Mouse (Mus musculus) midbrain, embryonic 15.5 days (tissue): ENCODE measurements around the gene Git1. TPM values are rescaled to one million over a fixed set of nuclear protein-coding genes. Genes with fewer than 3 reads are reported as not detected.

Source experiments
- ATAC-seq: fragments of 200-750 bp; cut with Nextera tagmentation; replicated peaks from 2 replicates; pipeline ENCODE4 v1.8.0; 2017; ENCODE audit warnings: moderate TSS enrichment
- H3K27ac ChIP-seq: fragments of 300-500 bp; sonication (generic); 2 replicates; pipeline ENCODE4 v1.5.1; 2015; ENCODE audit warnings: mild to moderate bottlenecking, inconsistent platforms
- H3K27me3 ChIP-seq: fragments of 300-500 bp; sonication (generic); replicated peaks from 2 replicates; pipeline ENCODE4 v1.6.1; 2015; ENCODE audit warnings: inconsistent platforms
- H3K36me3 ChIP-seq: fragments of 300-500 bp; sonication (generic); replicated peaks from 2 replicates; pipeline ENCODE4 v1.6.1; 2015; ENCODE audit warnings: inconsistent platforms
- H3K4me1 ChIP-seq: fragments of 300-500 bp; sonication (generic); 2 replicates; pipeline ENCODE4 v1.6.1; 2015; ENCODE audit warnings: inconsistent platforms
- H3K4me2 ChIP-seq: fragments of 300-500 bp; sonication (generic); 2 replicates; pipeline ENCODE4 v1.6.1; 2015; ENCODE audit warnings: inconsistent platforms, mild to moderate bottlenecking, moderate library complexity
- H3K4me3 ChIP-seq: fragments of 300-500 bp; sonication (generic); 2 replicates; pipeline ENCODE4 v1.5.1; 2015; ENCODE audit warnings: mild to moderate bottlenecking, inconsistent platforms
- H3K9ac ChIP-seq: fragments of 300-500 bp; sonication (generic); 2 replicates; pipeline ENCODE4 v1.6.1; 2015; ENCODE audit warnings: mild to moderate bottlenecking, inconsistent platforms
- H3K9me3 ChIP-seq: fragments of 300-500 bp; sonication (generic); 2 replicates; pipeline ENCODE4 v1.6.1; 2016; ENCODE audit warnings: inconsistent platforms
- WGBS: fragments of 180-500 bp; shearing (Covaris S2); methylation state at CpG from one replicate; pipeline ENCODE4 v1.1.7; 2015; ENCODE audit warnings: mixed read lengths; 5-methylcytosine and 5-hydroxymethylcytosine counted together
- polyA plus RNA-seq: library from polyadenylated mRNA; unstranded; fragments of >200 nt; fragmentation: Nextera tagmentation; extraction: Ambion mirVana; gene quantifications from 2 replicates; pipeline ENCODE4 v1.2.1, GENCODE M21; 2015

Gene Git1
- polyA plus RNA-seq, 1 experiment from 2014 or later, result 19.0 TPM

- H3K36me3 ChIP-seq, result peaks cover 9% of the 10 kb centered on the region; the same call in 1 of the 2 replicates
- peak overlapping the region; percentile 97; the same call in 1 of the 2 replicates for H3K9ac ChIP-seq
- no peak overlapping the region for H3K27ac ChIP-seq
- no peaks in the 10 kb centered on the region for H3K27me3 ChIP-seq
- no peak overlapping the region for H3K4me3 ChIP-seq
- H3K4me1 ChIP-seq, result peaks cover 68% of the 10 kb centered on the region
- H3K4me2 ChIP-seq, result peak overlapping the region; percentile 94; the same call in 1 of the 2 replicates
- H3K9me3 ChIP-seq, result no peaks in the 10 kb centered on the region
- ATAC-seq, result no peak
Measured at GRCm38 (mm10) chr11:77495507-77495906, 2.1 kb downstream of the Git1 start.

DNA sequence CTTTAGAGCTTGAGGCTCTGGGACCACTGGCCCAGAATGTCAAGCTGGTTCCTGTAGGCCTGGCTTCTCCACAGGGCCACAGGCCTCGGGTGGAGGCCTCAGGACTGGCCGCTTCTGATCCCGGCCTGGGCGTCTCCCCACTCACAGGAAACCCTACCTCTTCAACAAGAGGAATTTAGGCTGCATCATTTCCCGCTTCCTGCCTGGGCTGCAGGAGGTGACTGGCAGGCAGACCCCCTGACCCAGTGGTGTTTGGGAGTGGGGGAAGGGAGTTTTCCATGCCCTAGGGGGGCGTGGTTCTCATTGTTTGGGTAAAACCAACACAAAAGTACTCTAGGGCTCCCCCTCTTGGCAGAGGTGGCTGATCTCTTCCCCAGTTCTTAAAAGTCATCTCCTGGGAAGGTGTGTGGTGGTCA lies 4.0 kb downstream of the Git1 start:
- peaks cover 60% of the 10 kb centered on the region for H3K4me1 ChIP-seq
- H3K9ac ChIP-seq, result no peak overlapping the region
- ATAC-seq, result no peak

DNA sequence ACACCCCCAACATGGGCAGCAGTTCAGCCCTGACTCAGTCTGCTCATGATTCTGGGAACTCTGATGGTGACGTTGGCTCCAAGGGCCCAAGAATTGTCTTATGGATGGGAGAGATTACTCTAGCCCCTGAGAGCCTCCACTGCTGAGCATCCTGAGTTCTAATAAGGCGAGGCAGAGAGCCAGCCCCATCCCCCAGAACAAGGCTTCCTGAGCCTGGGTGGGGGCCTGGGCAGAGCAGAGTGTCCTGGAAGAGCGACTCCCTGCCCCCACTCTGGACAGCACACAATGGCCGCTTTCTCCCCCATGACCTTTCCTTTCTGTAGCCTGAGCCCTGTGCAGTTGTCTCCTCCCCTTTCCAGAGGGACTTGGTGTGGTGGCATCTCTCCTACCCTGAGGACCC lies 4.5 kb downstream of the Git1 start:
- H3K9ac ChIP-seq, result no peak overlapping the region
- no peaks in the 10 kb centered on the region for H3K9me3 ChIP-seq
- ATAC-seq, result no peak
- no peaks in the 10 kb centered on the region for H3K27me3 ChIP-seq
- WGBS, result 28% methylated on average over 4 of the region's 4 CpGs
- H3K27ac ChIP-seq, result peak overlapping the region; percentile 23; the same call in 1 of the 2 replicates
- peaks cover 55% of the 10 kb centered on the region for H3K4me1 ChIP-seq
- H3K4me2 ChIP-seq, result no peak overlapping the region
- H3K4me3 ChIP-seq, result no peak overlapping the region
- H3K36me3 ChIP-seq, result peaks cover 14% of the 10 kb centered on the region

More for the DNA sequence above, 4.0 kb downstream of the Git1 start:
- Histone ChIP-seq H3K9me3 (no peaks in the 10 kb centered on the region), H3K4me3 (no peak overlapping the region), H3K36me3 (peaks cover 11% of the 10 kb centered on the region; the same call in 1 of the 2 replicates), H3K27ac (no peak overlapping the region), H3K4me2 (no peak overlapping the region), H3K27me3 (no peaks in the 10 kb centered on the region)
- WGBS, result 20% methylated on average over 6 of the region's 6 CpGs

DNA sequence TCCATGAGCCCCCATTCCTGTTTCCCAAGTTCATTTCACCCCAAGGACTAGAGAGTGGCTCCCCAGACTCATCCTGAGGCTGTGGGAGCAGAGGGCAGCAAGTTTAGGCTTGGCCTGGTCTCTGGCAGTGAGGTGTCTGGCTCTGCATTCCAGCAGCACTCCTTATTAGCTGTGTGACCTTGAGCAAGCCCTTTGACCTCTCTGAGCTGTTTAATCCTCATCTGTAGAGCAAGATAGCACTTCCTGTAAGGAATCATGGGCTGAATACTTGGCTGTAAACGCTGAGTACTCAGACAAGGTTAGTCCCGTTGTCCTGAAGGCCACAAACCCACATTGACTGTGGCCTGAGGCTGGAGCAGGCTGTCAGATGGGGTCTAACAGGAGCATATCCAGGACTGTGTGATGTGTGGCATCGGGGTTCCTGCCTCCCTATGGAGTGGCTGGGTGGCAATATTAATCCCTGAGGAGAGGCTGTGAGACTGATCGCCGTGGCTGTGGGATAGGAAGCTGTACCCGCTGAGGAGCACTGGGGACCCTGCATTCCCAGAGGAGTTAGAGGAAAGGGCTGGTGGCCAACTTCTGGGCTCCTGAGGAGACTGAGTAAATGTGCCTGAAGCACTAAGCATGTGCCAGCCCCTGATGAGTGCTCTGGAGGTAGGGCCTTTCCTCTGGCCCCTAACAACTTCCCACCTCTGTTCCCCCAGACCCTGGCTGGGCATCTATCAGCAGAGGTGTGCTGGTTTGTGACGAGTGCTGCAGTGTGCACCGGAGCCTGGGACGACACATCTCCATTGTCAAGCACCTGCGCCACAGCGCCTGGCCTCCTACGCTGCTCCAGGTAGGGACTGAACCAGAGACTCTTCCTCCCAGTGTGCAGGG lies 5.1 kb downstream of the Git1 start:
- H3K36me3 ChIP-seq, result peaks cover 20% of the 10 kb centered on the region
- no peak overlapping the region for H3K9ac ChIP-seq
- no peak for ATAC-seq
- no peak overlapping the region for H3K27ac ChIP-seq
- H3K9me3 ChIP-seq, result no peaks in the 10 kb centered on the region
- no peaks in the 10 kb centered on the region for H3K27me3 ChIP-seq
- no peak overlapping the region for H3K4me2 ChIP-seq
- 61% methylated on average over 12 of the region's 12 CpGs for WGBS
- no peak overlapping the region for H3K4me3 ChIP-seq
- peaks cover 54% of the 10 kb centered on the region for H3K4me1 ChIP-seq

DNA sequence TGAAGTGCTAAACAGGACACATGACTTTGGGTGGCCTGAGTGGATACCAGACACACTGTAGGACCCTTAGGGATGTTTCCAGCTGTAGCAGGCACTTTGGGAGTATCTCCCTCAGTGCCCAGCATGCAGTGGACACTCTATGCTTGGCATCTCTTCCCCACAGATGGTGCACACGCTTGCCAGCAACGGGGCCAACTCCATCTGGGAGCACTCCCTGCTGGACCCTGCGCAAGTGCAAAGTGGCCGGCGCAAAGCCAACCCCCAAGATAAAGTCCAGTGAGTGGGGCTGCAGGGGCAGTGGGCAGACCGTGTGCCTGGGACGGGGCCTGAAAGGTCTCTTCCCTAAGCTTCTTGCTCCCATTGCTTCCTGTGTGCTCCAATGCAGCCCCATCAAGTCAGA lies 6.0 kb downstream of the Git1 start:
- WGBS, result 88% methylated on average over 7 of the region's 7 CpGs
- Histone ChIP-seq H3K36me3 (peaks cover 29% of the 10 kb centered on the region), H3K27me3 (no peaks in the 10 kb centered on the region), H3K27ac (no peak overlapping the region), H3K9ac (no peak overlapping the region), H3K4me1 (peaks cover 49% of the 10 kb centered on the region), H3K9me3 (no peaks in the 10 kb centered on the region), H3K4me3 (no peak overlapping the region), H3K4me2 (no peak overlapping the region)
- ATAC-seq, result no peak

GRCm38 (mm10) chr11:77500361-77501325 lies 7.3 kb downstream of the Git1 start:
- Histone ChIP-seq H3K27me3 (no peaks in the 10 kb centered on the region), H3K4me3 (no peak overlapping the region), H3K27ac (no peak overlapping the region), H3K4me2 (no peak overlapping the region), H3K36me3 (peaks cover 41% of the 10 kb centered on the region), H3K4me1 (peaks cover 36% of the 10 kb centered on the region), H3K9me3 (no peaks in the 10 kb centered on the region), H3K9ac (no peak overlapping the region)
- 77% methylated on average over 17 of the region's 17 CpGs for WGBS
- ATAC-seq, result no peak

DNA sequence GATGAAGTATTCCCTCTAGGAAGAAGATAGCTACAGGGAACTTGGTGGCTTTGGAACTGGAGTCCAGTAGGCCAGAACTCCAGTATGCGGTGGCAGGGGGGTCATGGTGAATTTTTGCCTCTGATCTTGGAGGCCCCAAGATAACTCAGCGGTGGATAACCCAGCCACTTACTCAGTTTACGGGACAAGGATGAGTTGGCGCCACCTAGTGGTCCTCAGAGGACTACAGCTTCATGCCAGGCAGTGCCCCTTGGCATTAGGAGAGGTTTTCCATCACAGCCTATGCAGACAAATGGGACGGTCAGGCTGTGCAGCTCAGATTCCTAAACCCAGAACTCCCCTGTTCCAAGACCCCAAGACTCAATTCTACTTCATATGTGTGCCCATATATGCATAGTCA lies 8.0 kb downstream of the Git1 start:
- Histone ChIP-seq H3K36me3 (peaks cover 49% of the 10 kb centered on the region), H3K4me2 (no peak overlapping the region), H3K4me3 (no peak overlapping the region), H3K9ac (no peak overlapping the region), H3K27ac (no peak overlapping the region), H3K27me3 (no peaks in the 10 kb centered on the region), H3K4me1 (peaks cover 32% of the 10 kb centered on the region), H3K9me3 (no peaks in the 10 kb centered on the region)
- ATAC-seq, result no peak
- 25% methylated on average over 5 of the region's 5 CpGs for WGBS

DNA sequence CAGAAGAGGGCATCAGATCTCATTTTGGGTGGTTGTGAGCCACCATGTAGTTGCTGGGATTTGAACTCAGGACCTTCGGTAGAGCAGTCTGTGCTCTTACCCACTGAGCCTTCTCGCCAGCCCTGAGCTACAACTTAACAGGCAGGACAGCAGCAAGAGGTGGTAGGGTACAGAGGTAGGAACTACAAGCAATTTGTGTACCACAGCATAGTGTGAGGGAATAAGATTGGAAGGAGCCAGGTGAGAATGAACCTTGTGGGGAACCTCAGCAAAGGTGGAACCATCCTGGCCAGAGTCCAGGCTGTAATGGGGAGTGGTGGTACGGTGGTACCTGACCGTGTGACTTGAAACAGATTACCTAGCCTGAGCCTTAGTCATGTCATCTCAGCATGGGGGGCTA lies 8.6 kb downstream of the Git1 start:
- H3K27ac ChIP-seq, result no peak overlapping the region
- no peak overlapping the region for H3K4me3 ChIP-seq
- H3K9me3 ChIP-seq, result no peaks in the 10 kb centered on the region
- peaks cover 31% of the 10 kb centered on the region for H3K4me1 ChIP-seq
- H3K27me3 ChIP-seq, result no peaks in the 10 kb centered on the region
- peaks cover 54% of the 10 kb centered on the region for H3K36me3 ChIP-seq
- ATAC-seq, result no peak
- H3K4me2 ChIP-seq, result no peak overlapping the region
- H3K9ac ChIP-seq, result no peak overlapping the region
- 95% methylated on average over 4 of the region's 4 CpGs for WGBS

- Histone ChIP-seq H3K4me3 (no peak overlapping the region), H3K27me3 (no peaks in the 10 kb centered on the region), H3K4me1 (peaks cover 26% of the 10 kb centered on the region), H3K9me3 (no peaks in the 10 kb centered on the region), H3K27ac (no peak overlapping the region), H3K9ac (no peak overlapping the region), H3K36me3 (peaks cover 56% of the 10 kb centered on the region), H3K4me2 (no peak overlapping the region)
- WGBS, result 88% methylated on average over 6 of the region's 6 CpGs
- no peak for ATAC-seq
Measured at GRCm38 (mm10) chr11:77502481-77502880, 9.1 kb downstream of the Git1 start.

- H3K9ac ChIP-seq, result no peak overlapping the region
- H3K27me3 ChIP-seq, result no peaks in the 10 kb centered on the region
- no peak for ATAC-seq
- H3K4me1 ChIP-seq, result peaks cover 25% of the 10 kb centered on the region
- no peaks in the 10 kb centered on the region for H3K9me3 ChIP-seq
- no peak overlapping the region for H3K27ac ChIP-seq
- H3K4me3 ChIP-seq, result no peak overlapping the region
- WGBS, result 77% methylated on average over 3 of the region's 3 CpGs
- peaks cover 56% of the 10 kb centered on the region for H3K36me3 ChIP-seq
- H3K4me2 ChIP-seq, result no peak overlapping the region
Measured at GRCm38 (mm10) chr11:77503511-77503910, 10.1 kb downstream of the Git1 start.

DNA sequence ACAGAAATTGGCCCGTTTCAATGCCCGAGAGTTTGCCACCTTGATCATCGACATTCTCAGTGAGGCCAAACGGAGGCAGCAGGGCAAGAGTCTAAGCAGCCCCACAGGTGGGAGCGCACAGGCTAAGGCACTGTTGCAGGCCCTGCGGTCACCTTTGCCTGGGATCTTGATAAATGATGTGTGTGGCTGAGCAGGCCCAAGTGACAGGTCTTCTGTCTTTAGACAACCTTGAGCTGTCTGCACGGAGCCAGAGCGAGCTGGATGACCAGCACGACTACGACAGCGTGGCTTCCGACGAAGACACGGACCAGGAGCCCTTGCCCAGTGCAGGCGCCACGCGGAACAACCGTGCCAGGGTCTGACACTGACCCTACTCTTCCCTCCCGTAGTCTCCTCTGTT lies 11.0 kb downstream of the Git1 start:
- no peak for ATAC-seq
- Histone ChIP-seq H3K4me3 (no peak overlapping the region), H3K27ac (no peak overlapping the region), H3K9ac (no peak overlapping the region), H3K36me3 (peaks cover 56% of the 10 kb centered on the region), H3K27me3 (no peaks in the 10 kb centered on the region), H3K9me3 (no peaks in the 10 kb centered on the region), H3K4me1 (peaks cover 22% of the 10 kb centered on the region), H3K4me2 (no peak overlapping the region)
- 94% methylated on average over 19 of the region's 19 CpGs for WGBS

DNA sequence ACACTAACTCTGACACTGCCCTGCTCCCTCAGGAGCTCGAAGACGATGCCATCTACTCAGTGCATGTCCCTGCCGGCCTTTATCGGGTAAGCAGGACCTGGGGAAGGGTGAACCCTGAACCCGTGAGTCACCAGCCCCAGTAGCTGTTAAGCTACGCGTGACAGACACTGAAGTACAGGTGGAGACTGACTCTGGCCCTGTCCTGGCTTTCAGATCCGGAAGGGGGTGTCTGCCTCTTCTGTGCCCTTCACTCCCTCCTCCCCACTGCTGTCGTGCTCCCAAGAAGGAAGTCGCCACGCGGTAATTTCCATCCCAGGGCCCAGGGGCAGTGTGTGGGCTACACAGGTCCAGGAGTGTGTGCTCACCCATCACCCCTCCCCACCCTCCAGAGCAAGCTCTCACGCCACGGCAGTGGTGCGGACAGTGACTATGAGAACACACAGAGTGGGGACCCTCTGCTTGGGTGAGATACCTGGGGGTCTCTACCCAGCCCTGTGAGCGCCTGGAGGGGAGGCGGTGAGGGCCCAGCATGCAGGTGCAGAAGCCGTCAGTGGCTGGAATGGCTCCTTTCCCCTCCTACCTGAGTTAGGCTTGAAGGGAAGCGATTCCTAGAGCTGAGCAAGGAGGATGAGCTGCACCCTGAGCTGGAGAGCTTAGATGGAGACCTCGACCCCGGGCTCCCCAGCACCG lies 12.1 kb downstream of the Git1 start:
- no peaks in the 10 kb centered on the region for H3K9me3 ChIP-seq
- H3K4me2 ChIP-seq, result no peak overlapping the region
- H3K9ac ChIP-seq, result no peak overlapping the region
- peaks cover 19% of the 10 kb centered on the region for H3K4me1 ChIP-seq
- no peak overlapping the region for H3K4me3 ChIP-seq
- H3K27ac ChIP-seq, result no peak overlapping the region
- H3K27me3 ChIP-seq, result no peaks in the 10 kb centered on the region
- no peak for ATAC-seq
- 91% methylated on average over 22 of the region's 22 CpGs for WGBS
- H3K36me3 ChIP-seq, result peaks cover 48% of the 10 kb centered on the region
